Mouse (Mus musculus): ENCODE data around the gene 4930449I24Rik. TPM values are rescaled to one million over a fixed set of nuclear protein-coding genes. Genes with fewer than 3 reads are reported as not detected.
"Not testable (repeated sequence)": the region's sequence is repeated elsewhere in the genome, so short reads cannot be mapped to it uniquely, and the experiment has no call there.

4930449I24Rik gene
- polyA plus RNA-seq, 1 experiment from 2014 or later = not detected

GRCm38 (mm10) chr5:146471311-146471710, 30.9 kb upstream of the 4930449I24Rik start:
- Histone ChIP-seq H3K4me1 (replicated peaks; ENCODE audit: control insufficient read depth, insufficient read depth) (no peaks in the 10 kb centered on the region), H3K27me3 (ENCODE audit: control insufficient read depth, insufficient read depth, low read length) (no peaks in the 10 kb centered on the region), H3K4me2 (replicated peaks; ENCODE audit: low read depth) (no peak overlapping the region), H3K4me3 (ENCODE audit: low read depth, low read length) (no peak overlapping the region), H3K27ac (replicated peaks) (no peak overlapping the region), H3K9ac (ENCODE audit: low read length) (no peak overlapping the region), H3K9me3 (ENCODE audit: control insufficient read depth, low read length) (no peaks in the 10 kb centered on the region), H3K36me3 (ENCODE audit: control insufficient read depth, insufficient read depth, low read length) (no peaks in the 10 kb centered on the region)
- TF ChIP-seq CTCF (IDR thresholded peaks at IDR 0.05; ENCODE audit: low read depth) (no peak), EP300 (optimal IDR thresholded peaks at IDR 0.05) (no peak)
- ATAC-seq (ENCODE audit: low FRiP score, low TSS enrichment) = no peak
- 72% methylated on average over 5 of the region's 5 CpGs for WGBS
- DNase-seq (ENCODE audit: low spot score) = no peak

GRCm38 (mm10) chr5:146471821-146472220, 30.4 kb upstream of the 4930449I24Rik start:
- WGBS = 91% methylated on average over 12 of the region's 12 CpGs
- DNase-seq (ENCODE audit: low spot score) = no peak
- no peak for ATAC-seq (ENCODE audit: low FRiP score, low TSS enrichment)
- no peak overlapping the region for H3K4me2 ChIP-seq (replicated peaks; ENCODE audit: low read depth)
- no peak overlapping the region for H3K9ac ChIP-seq (ENCODE audit: low read length)
- no peaks in the 10 kb centered on the region for H3K4me1 ChIP-seq (replicated peaks; ENCODE audit: control insufficient read depth, insufficient read depth)
- H3K27me3 ChIP-seq (ENCODE audit: control insufficient read depth, insufficient read depth, low read length) = no peaks in the 10 kb centered on the region
- H3K9me3 ChIP-seq (ENCODE audit: control insufficient read depth, low read length) = no peaks in the 10 kb centered on the region
- H3K36me3 ChIP-seq (ENCODE audit: control insufficient read depth, insufficient read depth, low read length) = no peaks in the 10 kb centered on the region
- no peak overlapping the region for H3K4me3 ChIP-seq (ENCODE audit: low read depth, low read length)
- H3K27ac ChIP-seq (replicated peaks) = no peak overlapping the region
- no peak for TF ChIP-seq EP300 (optimal IDR thresholded peaks at IDR 0.05)
- no peak for TF ChIP-seq CTCF (IDR thresholded peaks at IDR 0.05; ENCODE audit: low read depth)

GRCm38 (mm10) chr5:146479564-146479963, 22.6 kb upstream of the 4930449I24Rik start:
- not testable (repeated sequence) for ATAC-seq (ENCODE audit: low FRiP score, low TSS enrichment); H3K27me3 ChIP-seq (ENCODE audit: control insufficient read depth, insufficient read depth, low read length); H3K9me3 ChIP-seq (ENCODE audit: control insufficient read depth, low read length); H3K4me1 ChIP-seq (replicated peaks; ENCODE audit: control insufficient read depth, insufficient read depth); H3K4me2 ChIP-seq (replicated peaks; ENCODE audit: low read depth); H3K9ac ChIP-seq (ENCODE audit: low read length); H3K36me3 ChIP-seq (ENCODE audit: control insufficient read depth, insufficient read depth, low read length); H3K4me3 ChIP-seq (ENCODE audit: low read depth, low read length); H3K27ac ChIP-seq (replicated peaks); DNase-seq (ENCODE audit: low spot score)
- 9% methylated on average over 4 of the region's 4 CpGs for WGBS
- TF ChIP-seq CTCF (IDR thresholded peaks at IDR 0.05; ENCODE audit: low read depth) = peak; percentile 71

- not testable (repeated sequence) for H3K27ac ChIP-seq (replicated peaks); H3K4me1 ChIP-seq (replicated peaks; ENCODE audit: control insufficient read depth, insufficient read depth); H3K36me3 ChIP-seq (ENCODE audit: control insufficient read depth, insufficient read depth, low read length); DNase-seq (ENCODE audit: low spot score); H3K27me3 ChIP-seq (ENCODE audit: control insufficient read depth, insufficient read depth, low read length); ATAC-seq (ENCODE audit: low FRiP score, low TSS enrichment); H3K9ac ChIP-seq (ENCODE audit: low read length); H3K4me3 ChIP-seq (ENCODE audit: low read depth, low read length); H3K4me2 ChIP-seq (replicated peaks; ENCODE audit: low read depth); H3K9me3 ChIP-seq (ENCODE audit: control insufficient read depth, low read length)
- 86% methylated on average over 1 of the region's 3 CpGs for WGBS
Observed at GRCm38 (mm10) chr5:146481665-146482064, 20.5 kb upstream of the 4930449I24Rik start, which contains the start of gene Gm6408. TSS of gene Gm6408 (plus strand) at chr5:146481965.

DNA sequence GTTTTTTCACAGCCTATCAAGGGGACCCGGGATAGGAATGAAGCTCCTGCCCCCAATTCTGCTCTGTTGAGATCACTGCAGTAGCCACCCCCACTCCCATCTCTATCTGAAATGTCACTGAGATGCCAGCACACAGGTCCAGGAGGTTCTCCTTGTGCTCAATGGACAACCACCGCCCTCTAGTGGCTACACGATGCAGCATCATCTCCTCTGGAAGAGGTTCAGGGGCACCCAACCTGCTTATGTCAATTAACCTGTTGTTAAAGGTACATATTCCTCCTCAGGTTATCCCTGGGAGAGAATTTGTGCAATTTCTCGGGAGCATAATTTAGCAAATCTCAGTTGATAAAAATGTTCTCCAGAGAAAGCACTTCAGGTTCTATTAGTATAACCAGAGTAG, 13.2 kb upstream of the 4930449I24Rik start:
- H3K9ac ChIP-seq (ENCODE audit: low read length); DNase-seq (ENCODE audit: low spot score); ATAC-seq (ENCODE audit: low FRiP score, low TSS enrichment); H3K4me1 ChIP-seq (replicated peaks; ENCODE audit: control insufficient read depth, insufficient read depth); H3K4me3 ChIP-seq (ENCODE audit: low read depth, low read length); H3K36me3 ChIP-seq (ENCODE audit: control insufficient read depth, insufficient read depth, low read length); H3K4me2 ChIP-seq (replicated peaks; ENCODE audit: low read depth); H3K27me3 ChIP-seq (ENCODE audit: control insufficient read depth, insufficient read depth, low read length); H3K9me3 ChIP-seq (ENCODE audit: control insufficient read depth, low read length); H3K27ac ChIP-seq (replicated peaks): not testable (repeated sequence)
- 10% methylated on average over 3 of the region's 4 CpGs for WGBS
- peak; percentile 57 for TF ChIP-seq CTCF (IDR thresholded peaks at IDR 0.05; ENCODE audit: low read depth)

DNA sequence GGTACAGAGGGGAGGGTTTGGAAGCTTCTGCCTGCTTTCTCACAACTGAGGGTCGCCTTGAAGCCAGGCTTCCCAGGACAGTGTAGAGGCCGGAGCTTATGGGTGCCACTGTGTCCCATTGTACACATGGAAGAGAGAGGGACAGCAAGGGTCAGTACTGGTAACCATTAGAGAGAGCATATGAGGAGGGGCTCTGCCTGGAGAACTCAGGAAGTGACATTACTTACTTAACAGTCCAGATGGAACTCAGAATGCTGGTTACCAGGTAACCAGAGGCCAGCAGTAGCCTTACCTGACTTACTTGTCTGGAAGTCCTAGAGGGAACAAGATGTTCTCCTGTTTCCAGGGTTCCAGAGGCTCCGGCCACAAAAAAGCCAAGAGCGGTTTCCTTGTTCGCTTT, 11.1 kb upstream of the 4930449I24Rik start, which contains the start of gene Gm6370:
TSS of gene Gm6370 (plus strand) at position 301 of the 400 bp plus-strand sequence.
- H3K27me3 ChIP-seq (ENCODE audit: control insufficient read depth, insufficient read depth, low read length); H3K4me2 ChIP-seq (replicated peaks; ENCODE audit: low read depth); H3K4me3 ChIP-seq (ENCODE audit: low read depth, low read length); H3K9me3 ChIP-seq (ENCODE audit: control insufficient read depth, low read length); H3K9ac ChIP-seq (ENCODE audit: low read length); H3K36me3 ChIP-seq (ENCODE audit: control insufficient read depth, insufficient read depth, low read length); H3K4me1 ChIP-seq (replicated peaks; ENCODE audit: control insufficient read depth, insufficient read depth); ATAC-seq (ENCODE audit: low FRiP score, low TSS enrichment); H3K27ac ChIP-seq (replicated peaks); DNase-seq (ENCODE audit: low spot score): not testable (repeated sequence)
- WGBS = no CpG with 5 or more reads among the region's 5 CpGs

- not testable (repeated sequence) for H3K4me3 ChIP-seq (ENCODE audit: low read depth, low read length); H3K9me3 ChIP-seq (ENCODE audit: control insufficient read depth, low read length)
- no CpG with 5 or more reads among the region's 5 CpGs for WGBS
Observed at GRCm38 (mm10) chr5:146513823-146514222, 11.6 kb downstream of the 4930449I24Rik start, which contains the start of gene Gm3402. TSS of gene Gm3402 (plus strand) at chr5:146514123.

DNA sequence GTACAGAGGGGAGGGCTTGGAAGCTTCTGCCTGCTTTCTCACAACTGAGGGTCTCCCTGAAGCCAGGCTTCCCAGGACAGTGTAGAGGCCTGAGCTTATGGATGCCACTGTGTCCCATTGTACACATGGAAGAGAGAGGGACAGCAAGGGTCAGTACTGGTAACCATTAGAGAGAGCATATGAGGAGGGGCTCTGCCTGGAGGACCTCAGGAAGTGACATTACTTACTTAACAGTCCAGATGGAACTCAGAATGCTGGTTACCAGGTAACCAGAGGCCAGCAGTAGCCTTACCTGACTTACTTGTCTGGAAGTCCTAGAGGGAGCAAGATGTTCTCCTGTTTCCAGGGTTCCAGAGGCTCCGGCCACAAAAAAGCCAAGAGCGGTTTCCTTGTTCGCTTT, 23.3 kb downstream of the 4930449I24Rik start, which contains the start of gene Gm3404:
TSS of gene Gm3404 (plus strand) at position 301 of the 400 bp plus-strand sequence.
- WGBS = 100% methylated on average over 2 of the region's 3 CpGs
- H3K9ac ChIP-seq (ENCODE audit: low read length); H3K4me3 ChIP-seq (ENCODE audit: low read depth, low read length); H3K27ac ChIP-seq (replicated peaks); ATAC-seq (ENCODE audit: low FRiP score, low TSS enrichment); H3K9me3 ChIP-seq (ENCODE audit: control insufficient read depth, low read length); H3K4me1 ChIP-seq (replicated peaks; ENCODE audit: control insufficient read depth, insufficient read depth); H3K27me3 ChIP-seq (ENCODE audit: control insufficient read depth, insufficient read depth, low read length); H3K36me3 ChIP-seq (ENCODE audit: control insufficient read depth, insufficient read depth, low read length); DNase-seq (ENCODE audit: low spot score); H3K4me2 ChIP-seq (replicated peaks; ENCODE audit: low read depth): not testable (repeated sequence)

More at GRCm38 (mm10) chr5:146513823-146514222, 11.6 kb downstream of the 4930449I24Rik start, which contains the start of gene Gm3402:
- not testable (repeated sequence) for ATAC-seq (ENCODE audit: low FRiP score, low TSS enrichment); H3K36me3 ChIP-seq (ENCODE audit: control insufficient read depth, insufficient read depth, low read length); H3K9ac ChIP-seq (ENCODE audit: low read length); H3K4me1 ChIP-seq (replicated peaks; ENCODE audit: control insufficient read depth, insufficient read depth); H3K27me3 ChIP-seq (ENCODE audit: control insufficient read depth, insufficient read depth, low read length); DNase-seq (ENCODE audit: low spot score); H3K4me2 ChIP-seq (replicated peaks; ENCODE audit: low read depth); H3K27ac ChIP-seq (replicated peaks)

- H3K36me3 ChIP-seq (ENCODE audit: control insufficient read depth, insufficient read depth, low read length); H3K4me3 ChIP-seq (ENCODE audit: low read depth, low read length); DNase-seq (ENCODE audit: low spot score); H3K27me3 ChIP-seq (ENCODE audit: control insufficient read depth, insufficient read depth, low read length); H3K9me3 ChIP-seq (ENCODE audit: control insufficient read depth, low read length); H3K4me2 ChIP-seq (replicated peaks; ENCODE audit: low read depth); H3K9ac ChIP-seq (ENCODE audit: low read length); H3K27ac ChIP-seq (replicated peaks); H3K4me1 ChIP-seq (replicated peaks; ENCODE audit: control insufficient read depth, insufficient read depth); ATAC-seq (ENCODE audit: low FRiP score, low TSS enrichment): not testable (repeated sequence)
- 88% methylated on average over 2 of the region's 3 CpGs for WGBS
Observed at GRCm38 (mm10) chr5:146537347-146537746, 35.1 kb downstream of the 4930449I24Rik start, which contains the start of gene Gm3409. TSS of gene Gm3409 (plus strand) at chr5:146537647.
